Mouse (Mus musculus) frontal cortex, postnatal 25 days (tissue): ENCODE data around the gene Ssr3.
"Not testable (repeated sequence)": the region's sequence is repeated elsewhere in the genome, so short reads cannot be mapped to it uniquely, and the experiment has no call there.

Experiments used
- DNase-seq, 2 experiments: peaks; one replicate each; pipeline ENCODE4 v3.0.0; 2022; ENCODE audit warnings: low spot score in 2 of 2

Ssr3 gene

GRCm38 (mm10) chr3:65392421-65392817, at the start of gene Ssr3:
Ssr3 (minus strand) TSS chr3:65392623.
- peak; percentile 95 to 96 for DNase-seq

- DNase-seq: peak; percentile 15 to 26
Observed at GRCm38 (mm10) chr3:65441586-65442111, 49.2 kb upstream of the Ssr3 start.

DNA sequence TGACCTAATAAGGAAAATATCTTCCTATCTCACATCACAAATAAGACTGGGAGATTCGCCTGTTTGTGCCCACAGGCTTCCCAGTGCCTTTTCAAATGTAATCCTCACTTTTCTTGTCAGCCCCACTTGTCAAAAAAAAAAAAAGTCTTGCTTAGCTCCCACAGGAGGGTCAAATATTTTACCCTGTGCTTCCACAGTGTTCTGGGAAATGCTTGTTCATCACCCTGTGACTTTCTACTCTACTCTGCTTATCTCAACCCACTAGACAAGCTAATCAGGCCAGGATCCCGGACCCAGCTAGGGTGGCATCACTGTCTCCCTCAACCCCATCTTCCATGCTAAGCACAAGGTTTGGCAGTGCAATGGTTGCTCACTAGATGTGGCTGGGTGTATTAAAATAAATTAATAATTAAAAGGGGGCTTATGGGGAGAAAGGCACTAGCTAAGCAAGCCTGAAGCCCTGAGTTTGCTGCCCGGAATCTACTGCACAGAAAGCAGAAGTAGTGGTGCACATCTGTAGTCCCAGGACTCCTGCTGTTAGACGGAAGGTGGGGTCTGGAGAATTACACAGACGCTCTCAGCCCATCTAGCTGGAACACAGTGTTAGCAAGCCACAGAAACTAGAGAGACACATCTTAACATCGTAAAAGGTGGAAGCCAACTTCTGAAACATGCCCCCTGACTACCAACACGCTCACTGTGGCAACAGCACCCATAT, 46.2 kb upstream of the Ssr3 start:
- no peak for DNase-seq

DNA sequence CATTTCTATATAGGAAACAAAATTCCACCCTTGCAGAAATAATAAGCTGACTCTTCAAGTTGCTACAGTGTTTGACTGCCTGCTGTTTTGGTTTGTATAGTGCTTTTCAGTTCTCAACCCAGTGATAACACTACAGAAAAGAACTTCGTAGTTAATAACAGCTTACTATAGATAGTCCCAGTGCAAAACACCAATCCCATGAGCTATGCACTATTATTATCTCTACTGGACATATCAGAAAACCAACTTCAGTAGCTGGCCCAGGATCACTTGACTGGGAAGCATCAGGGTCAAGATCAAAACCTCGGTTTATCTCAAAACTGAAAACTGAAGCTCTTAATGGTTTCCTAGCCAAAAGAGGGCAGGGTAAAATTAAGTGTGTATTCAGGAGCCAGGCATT, 43.4 kb upstream of the Ssr3 start:
- DNase-seq: no peak

- DNase-seq: no peak
Observed at GRCm38 (mm10) chr3:65435101-65435571, 42.7 kb upstream of the Ssr3 start.

- no peak for DNase-seq
Observed at GRCm38 (mm10) chr3:65432236-65432635, 39.8 kb upstream of the Ssr3 start.

- DNase-seq: no peak
Observed at GRCm38 (mm10) chr3:65419706-65420105, 27.3 kb upstream of the Ssr3 start.

GRCm38 (mm10) chr3:65417913-65418594, 25.6 kb upstream of the Ssr3 start:
- DNase-seq: no peak

DNA sequence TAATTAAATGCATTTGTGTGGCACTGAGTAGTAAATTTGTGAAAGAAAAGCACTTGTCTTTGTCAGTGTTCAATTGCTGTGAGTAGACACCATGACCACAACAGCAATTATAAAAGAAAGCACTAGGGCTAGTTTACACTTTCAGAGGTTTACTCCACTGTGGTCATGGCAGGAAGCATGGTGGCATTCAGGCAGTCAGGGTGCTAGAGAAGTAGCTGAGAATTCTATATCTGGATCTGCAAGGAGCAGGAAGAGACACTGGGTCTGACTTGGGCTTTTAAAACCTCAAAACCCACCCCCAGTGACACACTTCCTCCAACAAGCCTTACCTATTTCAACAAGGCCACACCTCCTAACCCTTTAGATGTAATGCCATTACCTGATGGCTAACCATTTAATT, 24.1 kb upstream of the Ssr3 start:
- DNase-seq: no peak

GRCm38 (mm10) chr3:65407891-65408290, 15.5 kb upstream of the Ssr3 start:
- no peak for DNase-seq

DNA sequence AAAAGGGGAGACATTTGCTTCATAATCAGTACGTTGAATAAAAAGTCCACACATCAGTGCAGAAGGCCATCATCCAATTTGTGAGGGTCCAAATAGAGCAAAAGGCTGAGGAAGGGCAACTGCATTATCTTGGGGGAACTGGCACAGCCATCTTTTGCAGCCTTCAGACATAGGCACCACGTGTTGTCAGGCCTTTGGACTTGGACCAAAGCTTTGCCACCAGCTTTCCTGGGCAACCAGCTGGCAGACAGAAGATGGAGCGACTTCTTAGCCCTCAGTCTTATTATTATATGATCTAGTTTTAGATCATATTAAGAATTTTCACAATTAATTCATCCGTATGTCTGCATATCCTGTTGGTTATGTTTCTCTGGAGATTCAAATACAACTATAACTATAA, 13.4 kb upstream of the Ssr3 start:
- DNase-seq: no peak

DNA sequence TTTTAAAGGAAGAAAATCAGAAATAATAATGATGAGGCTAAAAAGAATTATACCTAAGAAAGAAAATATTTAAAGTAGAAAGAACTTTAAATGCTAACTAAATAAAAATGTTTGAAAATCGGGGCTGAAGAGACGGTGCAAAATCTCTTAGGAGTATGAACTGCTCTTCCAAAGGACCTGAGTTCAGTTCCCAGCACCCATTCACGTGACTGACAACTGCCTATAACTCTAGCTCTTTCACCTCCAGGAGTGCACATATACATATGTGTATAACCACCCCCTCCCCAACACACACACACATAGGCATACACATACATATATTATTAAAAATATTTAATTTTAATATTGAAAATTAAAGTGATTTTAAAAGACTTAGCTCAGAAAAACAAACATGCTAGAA, 5.1 kb upstream of the Ssr3 start:
- no peak for DNase-seq

GRCm38 (mm10) chr3:65396835-65397504, 4.5 kb upstream of the Ssr3 start:
- DNase-seq: no peak

GRCm38 (mm10) chr3:65395111-65395510, 2.7 kb upstream of the Ssr3 start:
- DNase-seq: not testable (repeated sequence)

DNA sequence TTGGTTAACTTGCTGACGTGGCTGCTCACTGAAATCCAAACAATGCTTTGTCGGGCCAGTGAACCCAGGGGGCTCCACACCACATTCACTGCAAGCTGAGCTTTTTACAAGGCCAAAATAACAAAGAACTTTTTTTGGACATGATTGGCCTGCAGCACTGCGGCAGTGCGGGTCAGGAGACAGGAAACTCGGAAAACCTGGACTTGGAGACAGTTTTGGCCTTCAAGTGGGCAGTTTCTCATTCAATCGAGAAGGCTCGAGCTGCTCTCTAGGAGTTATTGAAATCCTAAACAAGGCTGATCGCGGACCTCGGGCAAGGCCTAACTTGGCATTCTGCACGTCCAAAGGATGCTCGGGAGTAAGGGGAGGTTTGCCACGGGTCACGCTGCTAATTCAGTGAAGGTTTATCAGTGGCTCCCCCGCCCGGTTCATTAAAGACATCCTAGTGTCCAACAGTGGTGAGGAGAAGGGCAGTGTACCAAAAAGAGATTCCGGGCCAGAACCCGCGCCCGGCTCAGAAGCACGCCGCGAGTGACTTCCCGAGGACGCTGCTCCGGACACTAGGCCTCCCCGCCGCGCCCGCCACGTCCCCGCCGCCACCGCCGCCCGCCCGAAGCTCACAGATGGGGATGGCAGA, 521 bp downstream of the Ssr3 start:
- DNase-seq: no peak

- DNase-seq: no peak
Observed at GRCm38 (mm10) chr3:65391222-65391783, 1.1 kb downstream of the Ssr3 start.

- DNase-seq: no peak
Observed at GRCm38 (mm10) chr3:65385771-65386170, 6.7 kb downstream of the Ssr3 start.

DNA sequence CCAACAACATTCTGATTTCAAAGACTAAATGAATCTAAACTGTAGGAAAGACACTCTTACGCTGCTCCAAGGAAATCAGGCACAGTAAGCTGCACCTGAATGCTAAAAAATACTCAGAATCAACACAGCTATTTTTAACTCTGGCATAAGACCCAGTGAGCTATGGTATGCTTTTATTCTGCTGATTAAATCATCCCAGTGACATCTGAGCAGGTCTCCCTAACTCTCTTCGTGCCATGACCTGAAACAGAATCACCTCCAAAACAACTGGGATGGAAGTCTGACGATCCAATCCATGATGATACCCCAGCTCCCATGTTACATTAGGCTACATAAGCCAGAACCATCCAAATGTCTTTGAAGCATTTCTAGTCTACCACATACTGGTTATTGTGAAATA, 8.0 kb downstream of the Ssr3 start:
- no peak for DNase-seq

- no peak for DNase-seq
Observed at GRCm38 (mm10) chr3:65381094-65381493, 11.3 kb downstream of the Ssr3 start.

GRCm38 (mm10) chr3:65379884-65380539, 12.4 kb downstream of the Ssr3 start:
- no peak for DNase-seq

DNA sequence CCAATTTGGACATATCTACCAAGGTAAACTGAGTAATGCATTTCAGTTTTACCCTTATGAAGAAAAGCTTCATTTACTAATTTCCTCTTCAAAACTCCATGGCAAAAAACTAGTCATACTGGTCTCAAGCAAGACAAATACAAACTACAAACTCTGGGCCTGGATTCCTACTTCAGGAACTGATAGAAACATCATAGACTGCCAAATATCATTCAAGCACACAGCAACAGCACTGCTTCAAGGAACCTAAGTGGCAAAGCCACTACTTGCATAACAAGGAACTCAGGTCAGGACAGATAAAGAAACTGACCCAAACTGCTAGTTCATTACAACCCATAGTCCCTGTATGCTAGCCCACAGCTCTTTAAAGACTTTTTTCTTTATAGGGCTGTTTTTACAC, 13.7 kb downstream of the Ssr3 start:
- DNase-seq: no peak
